ENCODE assay signal across 8 mouse cellular contexts in genomic region chr15:25959375-25959774, GRCm38 (mm10). TPM values are rescaled to one million over a fixed set of nuclear protein-coding genes. Genes with fewer than 3 reads are reported as not detected.
DNase-seq lines count a peak whose midpoint lies in the region; ATAC-seq lines count a peak whose summit lies in the region.

No protein-coding gene starts in this region.

- ATAC-seq in activated CD4-positive, CD25-positive, alpha-beta regulatory T cell, adult 4 months: peak; percentile 49
- ATAC-seq in forebrain, embryonic 16.5 days: peak; percentile 91
- ATAC-seq in liver, embryonic 16.5 days (ENCODE audit: low read depth): 0 out of 2 replicates have a peak, but pooled peaks have one; percentile 45

- no peaks in the 10 kb centered on the region for H3K36me3 ChIP-seq in forebrain, embryonic 16.5 days (ENCODE audit: control insufficient read depth, insufficient read depth)
- no peaks in the 10 kb centered on the region for H3K36me3 ChIP-seq in liver, embryonic 16.5 days (ENCODE audit: control insufficient read depth, insufficient read depth)

- H3K9me3 ChIP-seq in forebrain, embryonic 16.5 days (ENCODE audit: control insufficient read depth, low read length): no peaks in the 10 kb centered on the region
- H3K9me3 ChIP-seq in liver, embryonic 16.5 days (replicated peaks; ENCODE audit: control insufficient read depth, low read length): no peaks in the 10 kb centered on the region

- H3K27me3 ChIP-seq in forebrain, embryonic 16.5 days (replicated peaks; ENCODE audit: control insufficient read depth, insufficient read depth, low read length): no peaks in the 10 kb centered on the region
- no peaks in the 10 kb centered on the region for H3K27me3 ChIP-seq in liver, embryonic 16.5 days (ENCODE audit: control insufficient read depth, insufficient read depth, low read depth, low read length)

- H3K4me1 ChIP-seq in forebrain, embryonic 16.5 days (replicated peaks; ENCODE audit: control insufficient read depth, insufficient read depth, low read length): no peaks in the 10 kb centered on the region
- H3K4me1 ChIP-seq in liver, embryonic 16.5 days (ENCODE audit: control insufficient read depth, low read depth, low read length): no peaks in the 10 kb centered on the region

- WGBS in forebrain, embryonic 16.5 days: 35% methylated on average over 4 of the region's 5 CpGs
- 30% methylated on average over 5 of the region's 5 CpGs for WGBS in liver, embryonic 16.5 days (ENCODE audit: insufficient replicate concordance)

- H3K4me3 ChIP-seq in forebrain, embryonic 16.5 days (replicated peaks; ENCODE audit: low read length): no peak overlapping the region
- H3K4me3 ChIP-seq in liver, embryonic 16.5 days (ENCODE audit: low read depth, low read length): no peak overlapping the region

- H3K4me2 ChIP-seq in forebrain, embryonic 16.5 days (ENCODE audit: low read length): no peak overlapping the region
- H3K4me2 ChIP-seq in liver, embryonic 16.5 days (ENCODE audit: low read depth, low read length): no peak overlapping the region

- peak; percentile 27 for DNase-seq in left cerebral cortex, adult 11 months (ENCODE audit: low spot score)
- no peak for DNase-seq in left cerebral cortex, postnatal 10 days (ENCODE audit: extremely low spot score in 1 of 2, low spot score in 2 of 2)
- DNase-seq in retina, postnatal 7 days (ENCODE audit: low read depth, low spot score): peak; percentile 34
- no peak for DNase-seq in adrenal gland, postnatal 25 days
- no peak for DNase-seq in thymus, postnatal 4 days

- H3K27ac ChIP-seq in forebrain, embryonic 16.5 days (ENCODE audit: low read length): no peak overlapping the region
- H3K27ac ChIP-seq in liver, embryonic 16.5 days (ENCODE audit: low read length): no peak overlapping the region

- intact Hi-C loops in left cerebral cortex, postnatal 10 days (cut with DNase I): loop anchor here (2.0 to 10.0 kb wide), 3 partner anchors 155 to 525 kb away; no protein-coding TSS in a partner anchor

- H3K9ac ChIP-seq in forebrain, embryonic 16.5 days (replicated peaks; ENCODE audit: low read depth, low read length): no peak overlapping the region
- no peak overlapping the region for H3K9ac ChIP-seq in liver, embryonic 16.5 days (ENCODE audit: low read depth, low read length)

RNA-seq across cellular contexts. Expression of gene Zfp622, which starts 24.8 kb away (rescaled TPM):
- total RNA-seq in left cerebral cortex, postnatal 10 days (2021): 10 to 100 TPM; 38.7 to 43.6 TPM
- 10 to 100 TPM in 1 of 2 experiments, 1 to 10 TPM in 1; 8.8 to 15.9 TPM for polyA plus RNA-seq in activated CD4-positive, CD25-positive, alpha-beta regulatory T cell, adult 4 months (2017; shearing (Covaris generic))
- 26.8 and 26.9 TPM in 2 replicates for polyA plus RNA-seq in forebrain, embryonic 16.5 days (2015; fragmentation: Nextera tagmentation; extraction: Ambion mirVana)
- polyA plus RNA-seq in liver, embryonic 16.5 days (2015; fragmentation: Nextera tagmentation; extraction: Ambion mirVana): 7.3 and 8.2 TPM in 2 replicates
- 36.5 and 42.5 TPM in 2 replicates for total RNA-seq in adrenal gland, postnatal 25 days (2021)

Comparison
In these comparisons a context has a peak if more than half of its experiments do, and no peak if none do; other contexts are left out.
1. DNase-seq: peak in left cerebral cortex, adult 11 months (single experiment) and retina, postnatal 7 days (single experiment); none in left cerebral cortex, postnatal 10 days (0 of 2), adrenal gland, postnatal 25 days (single experiment) and thymus, postnatal 4 days (single experiment).
2. Peak in every context shown above with its lines, with median percentiles within 50 percentile points of each other: ATAC-seq.